Mouse (Mus musculus) heart, embryonic 12.5 days (tissue): Measurements from ENCODE around the gene Kcna6. TPM values are rescaled to one million over a fixed set of nuclear protein-coding genes. Genes with fewer than 3 reads are reported as not detected.

Source experiments
- ATAC-seq: fragments of 200-750 bp; cut with Nextera tagmentation; 2 replicates; pipeline ENCODE4 v1.8.0; 2017; ENCODE audit warnings: moderate TSS enrichment, moderate library complexity; ENCODE audit not compliant: insufficient number of reproducible peaks, low FRiP score
- H3K27ac ChIP-seq: fragments of 300-500 bp; sonication (generic); 2 replicates; pipeline ENCODE4 v1.5.1; 2016; ENCODE audit warnings: mild to moderate bottlenecking, moderate library complexity; ENCODE audit not compliant: poor library complexity, severe bottlenecking
- H3K27me3 ChIP-seq: fragments of 300-500 bp; sonication (generic); replicated peaks from 2 replicates; pipeline ENCODE4 v1.6.1; 2016; ENCODE audit warnings: mild to moderate bottlenecking, moderate library complexity
- H3K36me3 ChIP-seq: fragments of 300-500 bp; sonication (generic); 2 replicates; pipeline ENCODE4 v1.6.1; 2016; ENCODE audit warnings: mild to moderate bottlenecking, moderate library complexity
- H3K4me1 ChIP-seq: fragments of 300-500 bp; sonication (generic); replicated peaks from 2 replicates; pipeline ENCODE4 v1.6.1; 2016; ENCODE audit warnings: mild to moderate bottlenecking
- H3K4me2 ChIP-seq: fragments of 300-500 bp; sonication (generic); 2 replicates; pipeline ENCODE4 v1.6.1; 2016; ENCODE audit warnings: mild to moderate bottlenecking, moderate library complexity
- H3K4me3 ChIP-seq: fragments of 300-500 bp; sonication (generic); 2 replicates; pipeline ENCODE4 v1.5.1; 2016; ENCODE audit warnings: mild to moderate bottlenecking
- H3K9ac ChIP-seq: fragments of 300-500 bp; sonication (generic); 2 replicates; pipeline ENCODE4 v1.6.1; 2016; ENCODE audit warnings: mild to moderate bottlenecking, moderate library complexity
- H3K9me3 ChIP-seq: fragments of 300-500 bp; sonication (generic); replicated peaks from 2 replicates; pipeline ENCODE4 v1.6.1; 2016; ENCODE audit warnings: mild to moderate bottlenecking, moderate library complexity
- WGBS: fragments of 180-500 bp; shearing (Covaris S2); methylation state at CpG from one replicate; pipeline ENCODE4 v1.1.7; 2016; 5-methylcytosine and 5-hydroxymethylcytosine counted together
- polyA plus RNA-seq: library from polyadenylated mRNA; unstranded; fragments of >200 nt; fragmentation: Nextera tagmentation; extraction: Ambion mirVana; gene quantifications from 2 replicates; pipeline ENCODE4 v1.2.1, GENCODE M21; 2016

Gene Kcna6
- polyA plus RNA-seq: 2.0 and 2.5 TPM in 2 replicates

DNA sequence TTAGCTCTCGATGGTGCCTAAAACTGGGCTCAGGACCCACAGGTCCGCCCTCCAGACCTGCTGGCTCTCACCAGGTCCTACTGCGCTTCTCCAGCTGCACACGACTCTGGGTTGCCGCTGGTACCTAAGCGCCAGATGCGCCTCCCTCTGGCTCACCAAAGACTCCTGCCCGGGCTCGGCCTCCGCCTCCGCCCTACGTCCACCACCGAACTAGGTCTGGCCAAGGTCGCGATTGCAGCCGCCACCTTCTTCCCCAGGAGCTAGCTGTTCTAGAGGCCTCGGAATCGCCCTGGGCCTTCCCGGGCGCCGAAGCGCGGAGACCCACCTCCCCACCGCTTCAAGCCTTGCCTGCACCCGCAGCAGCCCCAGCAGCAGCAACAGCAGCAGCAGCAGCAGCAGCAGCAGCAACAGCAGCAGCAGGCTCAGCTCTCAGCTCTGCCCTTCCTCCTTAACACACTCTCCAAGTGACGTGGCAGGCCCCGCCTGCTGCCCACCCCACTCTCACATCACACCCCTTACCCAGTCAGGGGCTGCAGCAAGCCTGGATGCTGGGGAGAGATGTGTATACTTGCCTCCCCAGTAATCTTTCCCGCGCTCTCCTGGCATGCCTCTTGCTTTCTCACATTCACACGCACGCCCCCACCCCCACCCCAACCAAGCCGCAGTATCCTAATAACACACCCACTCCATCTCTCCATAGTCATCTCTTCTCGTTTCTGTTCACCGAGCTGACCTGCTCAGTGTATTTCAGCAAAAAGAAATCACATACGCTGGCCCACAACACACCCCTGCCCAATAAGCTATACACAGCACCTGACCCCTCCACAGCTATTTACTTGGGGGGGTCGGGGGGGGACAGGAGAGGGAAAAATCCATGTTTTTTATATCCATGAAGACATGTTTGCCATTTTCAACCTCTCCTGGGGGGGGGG lies at the start of gene Kcna6:
Gene Kcna6 (minus strand): TSS at position 464 of the 932 bp plus-strand sequence.
- no peak within 1 kb of the TSS for H3K27ac ChIP-seq
- H3K27me3 ChIP-seq: peaks cover 78% of the 10 kb centered on the region
- peak within 1 kb of the TSS; percentile 56 for H3K4me3 ChIP-seq
- no peaks in the 10 kb centered on the region; the same call in 1 of the 2 replicates for H3K9me3 ChIP-seq
- no peaks in the 10 kb centered on the region for H3K36me3 ChIP-seq
- WGBS: 4% methylated on average over 36 of the region's 36 CpGs
- peak within 1 kb of the TSS; percentile 89 for H3K4me2 ChIP-seq
- peak; percentile 66 for ATAC-seq
- peak within 1 kb of the TSS; percentile 51; the same call in 1 of the 2 replicates for H3K9ac ChIP-seq
- H3K4me1 ChIP-seq: peaks cover 16% of the 10 kb centered on the region

DNA sequence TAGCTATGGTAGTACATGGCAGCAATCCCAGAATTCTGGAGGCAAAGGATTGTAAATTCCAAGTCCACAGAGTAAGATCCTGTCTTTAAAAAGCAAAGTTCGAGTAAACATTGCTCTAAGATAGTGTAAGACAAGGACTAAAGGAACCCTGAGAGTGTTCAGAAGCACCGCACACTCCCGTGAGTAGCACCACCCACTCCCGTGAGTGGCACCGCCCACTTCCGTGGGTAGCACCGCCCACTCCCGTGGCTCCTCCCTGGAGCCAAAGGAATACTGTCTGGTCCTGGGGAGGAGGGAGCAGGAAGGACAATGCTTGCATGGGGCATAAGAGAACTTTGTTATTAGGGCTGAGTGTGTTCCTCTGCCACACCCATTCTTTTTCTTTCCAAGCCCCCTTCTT lies 48.4 kb upstream of the Kcna6 start:
- ATAC-seq: no peak
- Histone ChIP-seq H3K27me3 (peaks cover 8% of the 10 kb centered on the region; the same call in 1 of the 2 replicates), H3K36me3 (no peaks in the 10 kb centered on the region), H3K9ac (no peak overlapping the region), H3K4me2 (no peak overlapping the region), H3K4me1 (peaks cover 5% of the 10 kb centered on the region; the same call in 1 of the 2 replicates), H3K27ac (no peak overlapping the region), H3K9me3 (no peaks in the 10 kb centered on the region), H3K4me3 (no peak overlapping the region)
- 67% methylated on average over 8 of the region's 8 CpGs for WGBS

DNA sequence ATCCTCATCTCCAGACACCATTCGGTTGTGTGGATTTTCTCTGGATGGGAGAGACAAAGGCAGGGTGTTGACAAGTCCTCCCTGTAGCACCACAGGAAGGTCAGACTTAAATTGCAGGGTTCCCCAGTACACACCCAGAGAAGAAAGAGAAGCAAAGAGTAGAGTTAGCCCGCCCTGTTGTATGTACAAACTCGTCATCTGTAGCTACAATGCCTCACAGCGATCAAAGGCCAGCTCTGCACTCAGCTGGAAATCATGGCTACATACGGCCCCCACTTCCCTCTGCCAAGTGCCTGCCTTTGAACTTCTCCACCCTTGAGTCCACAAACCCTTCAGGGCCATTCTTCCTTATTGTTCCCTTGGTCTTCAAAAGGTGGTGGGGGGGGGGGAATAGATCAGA lies 43.7 kb upstream of the Kcna6 start:
- Histone ChIP-seq H3K4me2 (peak overlapping the region; percentile 31; the same call in 1 of the 2 replicates), H3K27ac (no peak overlapping the region), H3K9ac (no peak overlapping the region)

DNA sequence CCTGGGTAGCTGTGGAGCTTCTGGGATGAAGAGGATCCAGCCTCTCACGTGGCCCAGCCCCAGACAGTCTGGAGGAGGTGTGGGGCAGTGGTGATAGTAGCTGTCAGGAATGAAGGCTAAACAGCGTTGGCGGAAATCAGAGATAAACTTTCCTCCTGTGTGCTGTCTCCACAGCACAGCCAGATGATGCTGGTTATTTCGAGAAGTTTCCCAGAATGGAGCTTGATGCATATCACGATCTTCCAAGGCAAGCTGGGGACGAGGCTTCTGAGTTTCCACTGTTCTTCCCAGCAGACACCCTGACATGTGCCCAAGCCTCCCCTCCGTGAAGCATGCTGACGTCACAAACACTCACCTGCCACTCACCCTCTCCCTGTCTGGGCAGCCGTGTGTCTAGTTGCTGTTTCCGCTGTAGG lies 43.2 kb upstream of the Kcna6 start:
- H3K4me2 ChIP-seq: peak overlapping the region; percentile 31; the same call in 1 of the 2 replicates
- H3K9me3 ChIP-seq: no peaks in the 10 kb centered on the region
- peaks cover 8% of the 10 kb centered on the region; the same call in 1 of the 2 replicates for H3K27me3 ChIP-seq
- no peaks in the 10 kb centered on the region for H3K36me3 ChIP-seq
- ATAC-seq: peak; percentile 57; the same call in 1 of the 2 replicates
- H3K4me3 ChIP-seq: no peak overlapping the region
- H3K4me1 ChIP-seq: peaks cover 13% of the 10 kb centered on the region
- H3K27ac ChIP-seq: no peak overlapping the region
- no peak overlapping the region for H3K9ac ChIP-seq
- WGBS: 16% methylated on average over 10 of the region's 10 CpGs

More for the DNA sequence above, 43.7 kb upstream of the Kcna6 start:
- Histone ChIP-seq H3K4me3 (no peak overlapping the region), H3K27me3 (peaks cover 8% of the 10 kb centered on the region; the same call in 1 of the 2 replicates), H3K4me1 (peaks cover 13% of the 10 kb centered on the region), H3K9me3 (no peaks in the 10 kb centered on the region), H3K36me3 (no peaks in the 10 kb centered on the region)
- 55% methylated on average over 5 of the region's 5 CpGs for WGBS
- ATAC-seq: no peak

DNA sequence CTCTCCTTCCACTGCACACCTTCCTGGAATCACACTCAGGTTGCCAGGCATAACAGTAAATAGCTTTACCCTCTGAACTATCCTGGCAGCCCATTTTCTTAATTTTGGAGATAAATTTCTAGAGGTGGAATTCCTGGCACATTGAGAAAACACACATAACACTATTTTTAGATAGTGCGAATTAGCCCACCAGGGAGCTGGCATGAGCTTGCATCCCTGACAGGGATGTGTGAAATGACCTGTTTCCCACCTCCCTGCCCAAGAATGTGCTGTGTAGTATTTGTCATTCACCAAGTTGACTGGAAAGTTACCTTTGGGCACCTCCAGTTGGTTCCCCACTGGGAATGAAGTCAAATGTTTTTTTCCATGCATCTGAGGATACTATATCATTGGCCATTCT lies 42.6 kb upstream of the Kcna6 start:
- Histone ChIP-seq H3K27ac (no peak overlapping the region), H3K4me2 (no peak overlapping the region), H3K9ac (no peak overlapping the region), H3K9me3 (no peaks in the 10 kb centered on the region), H3K27me3 (peaks cover 8% of the 10 kb centered on the region; the same call in 1 of the 2 replicates), H3K4me3 (no peak overlapping the region), H3K36me3 (no peaks in the 10 kb centered on the region), H3K4me1 (peaks cover 13% of the 10 kb centered on the region)
- ATAC-seq: no peak
- 75% methylated on average over 1 of the region's 1 CpGs for WGBS

DNA sequence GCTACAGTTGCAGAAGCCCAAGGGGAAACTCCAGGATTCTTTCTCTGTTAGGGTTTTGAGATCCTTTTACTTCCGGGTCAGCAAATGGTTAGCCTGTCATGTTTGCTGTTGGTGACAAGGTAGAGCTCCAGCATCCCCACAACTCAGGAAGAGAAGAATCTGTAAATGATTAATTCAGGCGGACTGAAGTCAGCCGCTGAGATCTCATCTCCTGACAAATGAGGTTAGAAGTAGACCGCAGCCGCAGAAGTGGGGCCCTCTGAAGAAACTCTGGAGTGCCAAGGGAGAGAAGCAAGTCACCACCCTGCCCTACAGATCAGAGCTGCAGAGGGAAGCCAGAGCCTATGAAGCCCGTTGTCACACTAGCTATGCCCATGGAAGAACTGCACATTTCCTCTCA lies 37.4 kb upstream of the Kcna6 start:
- Histone ChIP-seq H3K4me2 (no peak overlapping the region), H3K9ac (no peak overlapping the region), H3K36me3 (no peaks in the 10 kb centered on the region), H3K9me3 (no peaks in the 10 kb centered on the region), H3K4me1 (no peaks in the 10 kb centered on the region), H3K27ac (no peak overlapping the region), H3K27me3 (0 out of 2 replicates have a peak, but pooled peaks cover 6% of the 10 kb centered on the region), H3K4me3 (no peak overlapping the region)
- ATAC-seq: no peak
- 78% methylated on average over 6 of the region's 6 CpGs for whole genome bisulfite sequencing

DNA sequence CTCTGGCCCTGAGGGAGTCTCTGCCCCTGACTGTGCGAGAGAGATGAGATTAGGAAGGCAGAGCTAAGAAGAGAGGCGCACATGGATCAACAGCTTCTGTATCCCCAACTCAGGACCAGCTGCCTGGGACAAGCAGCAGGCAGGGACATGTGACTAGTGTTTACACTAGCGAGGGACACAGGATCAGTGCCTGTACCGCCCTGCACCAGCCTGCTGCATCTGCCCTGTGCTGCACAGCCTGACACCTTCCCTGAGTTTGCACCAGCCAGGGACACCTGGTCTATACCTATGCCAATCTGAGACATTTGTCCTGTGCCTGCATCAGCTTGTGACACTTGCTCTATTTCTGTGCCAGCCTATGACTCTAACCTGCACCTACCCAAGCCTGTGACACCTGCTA lies 33.4 kb upstream of the Kcna6 start:
- Histone ChIP-seq H3K9me3 (no peaks in the 10 kb centered on the region), H3K36me3 (no peaks in the 10 kb centered on the region), H3K4me3 (no peak overlapping the region), H3K27ac (no peak overlapping the region), H3K27me3 (0 out of 2 replicates have a peak, but pooled peaks cover 8% of the 10 kb centered on the region), H3K4me1 (peaks cover 7% of the 10 kb centered on the region; the same call in 1 of the 2 replicates), H3K4me2 (no peak overlapping the region), H3K9ac (no peak overlapping the region)
- ATAC-seq: 0 out of 2 replicates have a peak, but pooled peaks have one; percentile 23
- 59% methylated on average over 4 of the region's 4 CpGs for WGBS

DNA sequence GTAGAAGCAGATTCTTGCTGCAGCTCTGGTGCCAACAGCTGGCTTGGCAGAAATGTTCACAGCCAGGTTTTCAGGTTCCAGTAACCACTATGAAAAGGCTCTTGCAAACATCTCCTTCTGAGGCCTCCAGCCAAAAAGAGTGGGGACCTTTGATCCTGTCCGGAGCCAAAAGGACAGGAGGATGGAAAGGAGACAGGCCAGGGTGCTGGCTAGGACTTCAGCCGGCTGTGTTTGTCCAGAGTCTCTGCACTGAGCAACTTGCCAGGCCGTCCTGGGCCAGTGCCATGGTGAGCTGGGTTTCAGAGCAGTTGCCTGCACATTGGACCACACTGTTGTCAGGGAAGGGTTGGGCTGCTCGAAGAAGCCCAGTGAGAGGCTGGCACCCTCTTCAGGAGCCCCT lies 31.9 kb upstream of the Kcna6 start:
- H3K4me1 ChIP-seq: peaks cover 21% of the 10 kb centered on the region
- 76% methylated on average over 4 of the region's 4 CpGs for WGBS
- no peaks in the 10 kb centered on the region for H3K36me3 ChIP-seq
- no peaks in the 10 kb centered on the region for H3K9me3 ChIP-seq
- no peak overlapping the region for H3K9ac ChIP-seq
- no peak overlapping the region for H3K4me3 ChIP-seq
- no peak for ATAC-seq
- H3K27me3 ChIP-seq: 0 out of 2 replicates have a peak, but pooled peaks cover 8% of the 10 kb centered on the region
- no peak overlapping the region for H3K4me2 ChIP-seq
- H3K27ac ChIP-seq: no peak overlapping the region

DNA sequence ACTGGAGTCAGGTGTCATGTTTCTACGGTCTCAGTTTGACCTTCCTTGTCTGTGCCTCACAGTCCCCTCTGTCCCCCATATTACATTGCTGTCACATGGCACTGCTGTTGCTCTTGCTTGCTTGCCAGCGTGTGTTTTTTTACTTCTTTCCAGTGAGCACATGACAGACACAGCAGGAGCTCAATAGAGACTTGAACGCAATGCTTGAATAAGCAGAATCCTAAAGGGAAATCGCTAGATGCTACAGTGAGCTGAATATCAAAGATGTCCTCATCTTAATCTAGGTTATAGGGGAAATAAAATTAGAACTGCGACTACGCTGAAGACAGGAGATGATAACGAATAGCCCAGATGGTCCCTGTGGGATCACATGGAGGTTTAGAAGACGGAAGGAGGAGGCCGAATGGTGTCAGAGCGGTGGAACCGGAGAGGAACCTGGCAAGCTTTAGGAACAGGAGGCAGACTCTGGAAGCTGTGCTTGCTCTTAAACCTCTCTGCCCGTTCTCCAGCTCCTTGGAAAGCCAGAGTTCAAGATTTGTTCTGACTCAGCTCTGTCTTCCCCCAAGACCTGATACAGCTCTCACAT lies 29.8 kb upstream of the Kcna6 start:
- Histone ChIP-seq H3K27ac (no peak overlapping the region), H3K4me1 (peaks cover 33% of the 10 kb centered on the region), H3K36me3 (no peaks in the 10 kb centered on the region), H3K4me3 (no peak overlapping the region), H3K4me2 (no peak overlapping the region), H3K9me3 (no peaks in the 10 kb centered on the region), H3K27me3 (0 out of 2 replicates have a peak, but pooled peaks cover 8% of the 10 kb centered on the region), H3K9ac (no peak overlapping the region)
- 85% methylated on average over 12 of the region's 12 CpGs for WGBS
- no peak for ATAC-seq

DNA sequence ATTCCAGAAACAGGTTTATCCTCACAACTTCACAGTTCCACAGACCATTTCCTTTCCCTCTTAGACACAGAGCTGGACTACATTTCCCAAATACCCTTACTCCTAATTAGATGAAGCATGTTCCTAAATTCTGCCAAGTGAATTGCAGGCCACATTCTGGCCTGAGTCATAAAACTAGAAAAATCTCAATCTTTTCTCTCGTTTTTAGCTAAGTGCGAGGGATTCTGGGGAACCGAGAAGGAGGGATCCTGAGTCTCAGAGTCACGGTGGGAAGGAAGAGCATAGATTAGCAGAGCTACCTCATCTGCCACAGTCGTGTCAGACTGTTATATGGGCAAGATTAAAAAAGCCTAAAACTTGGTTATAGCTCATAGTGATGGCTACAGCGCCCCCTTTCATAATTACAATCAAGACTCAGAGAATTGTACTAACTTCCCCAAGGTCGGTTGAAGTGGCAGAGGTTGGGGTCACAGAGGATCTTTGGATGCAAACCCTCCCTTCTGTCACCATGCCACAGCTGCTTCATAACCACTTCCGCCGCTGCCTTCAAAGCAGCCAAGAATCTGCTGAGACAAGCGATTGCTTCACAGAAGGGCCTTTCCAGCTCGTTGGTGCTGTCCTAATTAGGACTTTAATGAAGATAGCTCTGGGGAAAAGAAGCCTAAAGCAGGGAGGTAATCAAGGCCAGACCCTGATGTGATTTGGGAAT lies 28.6 kb upstream of the Kcna6 start:
- Histone ChIP-seq H3K4me3 (no peak overlapping the region), H3K4me2 (no peak overlapping the region)
- WGBS: 61% methylated on average over 11 of the region's 11 CpGs

More for the DNA sequence above, 28.6 kb upstream of the Kcna6 start:
- no peak overlapping the region for H3K27ac ChIP-seq
- peaks cover 33% of the 10 kb centered on the region for H3K4me1 ChIP-seq
- no peak for ATAC-seq
- no peaks in the 10 kb centered on the region for H3K9me3 ChIP-seq
- H3K36me3 ChIP-seq: no peaks in the 10 kb centered on the region
- no peak overlapping the region for H3K9ac ChIP-seq
- H3K27me3 ChIP-seq: 0 out of 2 replicates have a peak, but pooled peaks cover 5% of the 10 kb centered on the region
